Mouse (Mus musculus) C2C12 (cell line): Measurements from ENCODE around the gene Fnbp1.

Experiments
- CTCF ChIP-seq: IDR thresholded peaks from one replicate; pipeline ENCODE4 v1.5.1; 2011; ENCODE audit not compliant: control insufficient read depth, insufficient read depth, insufficient read length
- MAX ChIP-seq: IDR thresholded peaks from one replicate; pipeline ENCODE4 v1.6.1; 2011; ENCODE audit warnings: mild to moderate bottlenecking, control low read depth
- USF1 ChIP-seq: IDR thresholded peaks from one replicate; pipeline ENCODE4 v1.6.1; 2011; ENCODE audit warnings: low read depth, mild to moderate bottlenecking, control low read depth, moderate library complexity

- TF ChIP-seq CTCF = peak; percentile 1
- TF ChIP-seq MAX = peak; percentile 91
- peak; percentile 1 for TF ChIP-seq USF1
Observed at GRCm38 (mm10) chr2:30981790-30982513, 159.9 kb downstream of the Fnbp1 start, which contains the start of the genes BC005624 and Usp20.
